Mouse (Mus musculus) liver, embryonic 14 days (tissue): Measurements from ENCODE around the gene Olfr768. TPM values are rescaled to one million over a fixed set of nuclear protein-coding genes. Genes with fewer than 3 reads are reported as not detected.

ENCODE experiments used
- polyA plus RNA-seq: library from polyadenylated mRNA; depleted of rRNA; stranded (reverse); fragments of >200 nt; gene quantifications from 2 replicates; pipeline ENCODE4 v1.2.3, GENCODE M21; 2012; rRNA removed

Olfr768 gene
- polyA plus RNA-seq = not detected in 2 replicates

GRCm38 (mm10) chr10:129099275-129099674 lies at the start of gene Olfr768:
Gene Olfr768, minus strand, starts transcription at chr10:129099375.

DNA sequence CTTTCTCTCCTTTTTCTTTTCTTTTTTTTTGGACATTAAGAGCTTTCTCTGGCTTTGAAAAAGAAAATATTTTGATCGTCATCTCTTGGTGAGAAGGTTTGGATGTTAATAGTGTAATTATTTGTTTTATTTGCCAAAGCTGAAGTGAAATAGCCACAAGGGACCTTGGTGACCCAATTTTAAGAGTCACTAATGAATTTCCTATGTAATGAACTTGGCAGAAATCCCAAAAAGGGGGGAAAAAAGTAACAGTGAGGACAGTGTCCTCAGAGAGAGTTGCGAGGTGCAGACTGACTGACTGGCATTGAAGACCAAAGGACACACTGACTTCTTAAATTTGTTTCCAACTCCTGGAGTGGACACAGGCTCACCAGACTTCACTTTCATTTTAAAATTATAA lies 39.7 kb upstream of the Olfr768 start, which contains the start of gene Olfr770:
Gene Olfr770, minus strand, starts transcription at position 101 of the 400 bp plus-strand sequence.

DNA sequence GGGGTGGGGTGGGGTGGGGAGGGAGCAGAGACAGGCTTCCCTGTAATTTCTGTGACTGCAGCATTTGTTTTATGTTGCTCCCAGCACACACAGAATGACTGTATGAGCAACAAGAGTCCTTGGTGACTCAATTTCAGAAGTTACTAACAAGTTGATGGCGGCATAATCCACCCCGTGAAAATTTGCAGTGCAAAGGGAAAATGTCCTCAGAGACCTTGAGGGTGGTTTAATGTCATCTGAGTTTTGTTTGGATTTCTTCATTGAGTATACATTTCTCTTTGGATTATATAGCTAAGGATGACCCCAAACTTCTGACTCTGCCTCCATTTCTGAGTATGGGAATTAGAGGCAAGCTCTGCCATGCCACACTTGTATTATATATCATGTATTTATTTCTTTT lies 18.6 kb upstream of the Olfr768 start, which contains the start of gene Olfr769:
Gene Olfr769, minus strand, starts transcription at position 101 of the 400 bp plus-strand sequence.

DNA sequence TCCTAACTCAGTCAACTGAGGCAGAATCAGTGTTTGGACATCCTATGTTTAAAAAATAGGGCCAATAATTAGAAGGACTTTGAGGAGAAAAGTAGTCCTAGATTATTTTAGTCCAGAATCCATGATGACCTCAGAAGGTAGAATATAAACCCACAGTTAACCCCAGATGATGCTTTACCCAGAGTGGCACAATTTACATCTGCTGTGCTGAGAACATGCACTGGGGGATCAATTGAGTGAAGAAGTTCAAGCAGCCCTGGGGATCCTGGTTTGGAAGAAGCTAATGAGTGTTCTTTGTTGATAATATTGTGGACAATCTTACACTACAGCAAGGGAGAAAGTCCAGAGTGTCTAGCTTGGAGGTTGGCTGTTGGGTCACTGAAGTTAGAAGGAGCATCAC lies 16.4 kb downstream of the Olfr768 start, which contains the start of gene Olfr767:
Gene Olfr767, minus strand, starts transcription at position 101 of the 400 bp plus-strand sequence.

GRCm38 (mm10) chr10:129068877-129069276 lies 30.3 kb downstream of the Olfr768 start, which contains the start of gene Olfr766-ps1:
Gene Olfr766-ps1, minus strand, starts transcription at chr10:129068977.

DNA sequence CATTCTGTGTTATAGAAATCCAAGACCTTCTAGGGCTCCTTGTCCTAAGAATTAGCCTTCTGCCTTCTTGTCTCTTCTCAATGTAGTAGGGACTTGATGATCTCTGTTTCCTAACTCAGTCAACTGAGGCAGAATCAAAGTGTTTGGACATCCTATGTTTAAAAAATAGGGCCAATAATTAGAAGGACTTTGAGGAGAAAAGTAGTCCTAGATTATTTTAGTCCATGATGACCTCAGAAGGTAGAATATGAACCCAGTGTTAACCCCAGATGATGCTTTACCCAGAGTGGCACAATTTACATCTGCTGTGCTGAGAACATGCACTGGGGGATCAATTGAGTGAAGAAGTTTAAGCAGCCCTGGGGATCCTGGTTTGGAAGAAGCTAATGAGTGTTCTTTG lies 49.3 kb downstream of the Olfr768 start, which contains the start of gene Olfr765:
Gene Olfr765, minus strand, starts transcription at position 101 of the 400 bp plus-strand sequence.

Other genes starting within 250 kb of the Olfr768 start
- gene Gdf11, start 207.7 kb downstream of the Olfr768 start, polyA plus RNA-seq = 0.41 and 0.44 TPM in 2 replicates
- 31.3 TPM in 2 replicates for gene Cd63, start 198.4 kb downstream of the Olfr768 start, polyA plus RNA-seq
- gene Rdh5, start 176.5 kb downstream of the Olfr768 start, polyA plus RNA-seq = 10.1 and 12.0 TPM in 2 replicates
- 91.9 and 94.0 TPM in 2 replicates for gene Bloc1s1, start 175.3 kb downstream of the Olfr768 start, polyA plus RNA-seq
- 0.12 and 0.69 TPM in 2 replicates for gene Itga7, start 165.6 kb downstream of the Olfr768 start, polyA plus RNA-seq
- 0.02 TPM in 2 replicates for gene Mettl7b, start 138.4 kb downstream of the Olfr768 start, polyA plus RNA-seq
- not detected in 2 replicates for gene Olfr9, start 109.9 kb downstream of the Olfr768 start, polyA plus RNA-seq
- not detected in 2 replicates for gene Olfr763, start 88.6 kb downstream of the Olfr768 start, polyA plus RNA-seq
- gene Olfr764-ps1, start 59.5 kb downstream of the Olfr768 start, polyA plus RNA-seq = not detected in 2 replicates
- not detected in 2 replicates for gene Olfr765, start 49.4 kb downstream of the Olfr768 start, polyA plus RNA-seq
- not detected in 2 replicates for gene Olfr766-ps1, start 30.4 kb downstream of the Olfr768 start, polyA plus RNA-seq
- gene Olfr767, start 16.5 kb downstream of the Olfr768 start, polyA plus RNA-seq = not detected in 2 replicates
- gene Olfr769, start 18.5 kb upstream of the Olfr768 start, polyA plus RNA-seq = not detected in 2 replicates
- not detected in 2 replicates for gene Olfr770, start 39.6 kb upstream of the Olfr768 start, polyA plus RNA-seq
- not detected in 2 replicates for gene Olfr771, start 65.4 kb upstream of the Olfr768 start, polyA plus RNA-seq
- not detected in 2 replicates for gene Olfr772, start 78.5 kb upstream of the Olfr768 start, polyA plus RNA-seq
- gene Olfr773, start 88.0 kb upstream of the Olfr768 start, polyA plus RNA-seq = not detected in 2 replicates
- not detected in 2 replicates for gene Olfr774, start 136.8 kb upstream of the Olfr768 start, polyA plus RNA-seq
- not detected in 2 replicates for gene Olfr775, start 149.0 kb upstream of the Olfr768 start, polyA plus RNA-seq
- not detected in 2 replicates for gene Olfr776, start 159.8 kb upstream of the Olfr768 start, polyA plus RNA-seq
- not detected in 2 replicates for gene Olfr777, start 172.1 kb upstream of the Olfr768 start, polyA plus RNA-seq
- not detected in 2 replicates for gene Olfr780, start 218.7 kb upstream of the Olfr768 start, polyA plus RNA-seq
- gene Olfr781, start 229.5 kb upstream of the Olfr768 start, polyA plus RNA-seq = not detected in 2 replicates
- gene Olfr782, start 249.5 kb upstream of the Olfr768 start, polyA plus RNA-seq = not detected in 2 replicates